Mouse (Mus musculus) limb, embryonic 11.5 days (tissue): ENCODE measurements at regions not wholly inside any gene's neighbourhood (a gene's known extent, or its start where the extent isn't known, plus 50 kb on each side); places are given as distances from the start of the nearest gene placed in this dataset.

Experiments
- ATAC-seq: fragments of 200-750 bp; cut with Nextera tagmentation; 2 replicates; pipeline ENCODE4 v1.8.0; 2017; ENCODE audit warnings: low read depth; ENCODE audit not compliant: insufficient number of reproducible peaks, low FRiP score, low TSS enrichment
- DNase-seq: peaks from one replicate; pipeline ENCODE4 v3.0.0-alpha.2; 2015; ENCODE audit warnings: low spot score
- H3K27ac ChIP-seq: fragments of 300-500 bp; sonication (generic); replicated peaks from 2 replicates; pipeline ENCODE4 v1.5.1; 2014; ENCODE audit warnings: low read depth, mild to moderate bottlenecking, low read length
- H3K27me3 ChIP-seq: fragments of 300-500 bp; sonication (generic); 2 replicates; pipeline ENCODE4 v1.6.1; 2014; ENCODE audit warnings: mild to moderate bottlenecking, low read length, mixed read lengths; ENCODE audit not compliant: control insufficient read depth, insufficient read depth
- H3K36me3 ChIP-seq: fragments of 300-500 bp; sonication (generic); 2 replicates; pipeline ENCODE4 v1.6.1; 2014; ENCODE audit warnings: mild to moderate bottlenecking, low read length, moderate library complexity, mixed read lengths; ENCODE audit not compliant: control insufficient read depth, insufficient read depth
- H3K4me1 ChIP-seq: fragments of 300-500 bp; sonication (generic); 2 replicates; pipeline ENCODE4 v1.6.1; 2014; ENCODE audit warnings: low read length, mixed read lengths; ENCODE audit not compliant: control insufficient read depth, insufficient read depth
- H3K4me2 ChIP-seq: fragments of 300-500 bp; sonication (generic); 2 replicates; pipeline ENCODE4 v1.6.1; 2014; ENCODE audit warnings: low read depth, mild to moderate bottlenecking, moderate library complexity; ENCODE audit not compliant: severe bottlenecking
- H3K4me3 ChIP-seq: fragments of 300-500 bp; sonication (generic); 2 replicates; pipeline ENCODE4 v1.5.1; 2014; ENCODE audit warnings: low read depth, low read length
- H3K9ac ChIP-seq: fragments of 300-500 bp; sonication (generic); 2 replicates; pipeline ENCODE4 v1.6.1; 2014; ENCODE audit warnings: mild to moderate bottlenecking, low read length
- H3K9me3 ChIP-seq: fragments of 300-500 bp; sonication (generic); 2 replicates; pipeline ENCODE4 v1.6.1; 2016; ENCODE audit warnings: low read length; ENCODE audit not compliant: control insufficient read depth
- WGBS: fragments of 180-500 bp; shearing (Covaris S2); extraction: QIAGEN DNeasy Blood & Tissue Kit; methylation state at CpG from one replicate; pipeline ENCODE4 v1.1.7; 2014; 5-methylcytosine and 5-hydroxymethylcytosine counted together

DNA sequence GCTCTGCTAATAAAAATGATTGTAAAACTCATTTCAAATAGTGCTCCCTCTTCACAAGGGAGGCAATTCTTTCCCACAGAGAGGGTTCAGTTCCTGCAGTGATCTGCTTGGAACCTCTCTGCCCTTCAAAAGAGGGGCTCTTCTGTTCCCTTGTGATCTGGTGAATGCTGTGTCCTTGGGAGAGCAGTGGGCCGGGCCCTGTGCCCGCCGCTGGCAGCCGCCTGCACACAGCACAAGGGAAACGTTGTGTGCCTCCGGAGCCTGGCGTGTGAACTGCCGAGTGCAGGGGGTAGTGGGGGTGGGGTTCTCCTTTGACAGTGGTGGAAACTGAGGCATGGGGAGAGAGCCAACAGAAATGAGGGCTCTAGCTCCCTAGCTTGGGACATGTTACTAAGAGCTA, 54.4 kb upstream of the Csrp1 start:
- Histone ChIP-seq H3K36me3 (no peaks in the 10 kb centered on the region), H3K9ac (no peak overlapping the region), H3K4me3 (no peak overlapping the region), H3K4me1 (peaks cover 22% of the 10 kb centered on the region), H3K27me3 (no peaks in the 10 kb centered on the region), H3K4me2 (no peak overlapping the region), H3K27ac (no peak overlapping the region), H3K9me3 (no peaks in the 10 kb centered on the region)
- WGBS = 65% methylated on average over 8 of the region's 8 CpGs
- ATAC-seq = no peak
- no peak for DNase-seq

DNA sequence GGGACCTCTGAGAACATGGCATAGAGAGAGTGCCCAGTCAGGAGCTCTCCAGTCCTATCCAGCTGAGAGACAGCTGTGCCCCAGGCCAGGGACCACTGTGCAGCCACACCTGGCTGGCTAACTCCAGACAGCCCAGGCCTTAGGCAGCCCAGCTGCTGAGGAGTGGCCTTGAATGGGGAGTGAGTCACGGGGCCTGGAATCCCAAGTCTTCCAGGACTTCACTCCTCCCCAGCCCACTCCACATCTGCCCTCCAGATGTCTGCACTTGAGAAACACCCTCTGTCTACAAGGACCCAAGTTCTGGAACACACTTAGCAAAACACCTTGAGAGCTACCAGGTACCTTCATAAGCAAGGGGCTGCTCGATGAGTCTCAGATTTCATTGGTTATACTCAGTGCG, 51.5 kb upstream of the Csrp1 start:
- Histone ChIP-seq H3K27ac (no peak overlapping the region), H3K27me3 (no peaks in the 10 kb centered on the region), H3K4me1 (peaks cover 20% of the 10 kb centered on the region), H3K9me3 (no peaks in the 10 kb centered on the region), H3K36me3 (no peaks in the 10 kb centered on the region), H3K4me2 (no peak overlapping the region), H3K4me3 (no peak overlapping the region), H3K9ac (no peak overlapping the region)
- peak; percentile 86 for DNase-seq
- ATAC-seq = peak; percentile 86
- 35% methylated on average over 3 of the region's 3 CpGs for WGBS

DNA sequence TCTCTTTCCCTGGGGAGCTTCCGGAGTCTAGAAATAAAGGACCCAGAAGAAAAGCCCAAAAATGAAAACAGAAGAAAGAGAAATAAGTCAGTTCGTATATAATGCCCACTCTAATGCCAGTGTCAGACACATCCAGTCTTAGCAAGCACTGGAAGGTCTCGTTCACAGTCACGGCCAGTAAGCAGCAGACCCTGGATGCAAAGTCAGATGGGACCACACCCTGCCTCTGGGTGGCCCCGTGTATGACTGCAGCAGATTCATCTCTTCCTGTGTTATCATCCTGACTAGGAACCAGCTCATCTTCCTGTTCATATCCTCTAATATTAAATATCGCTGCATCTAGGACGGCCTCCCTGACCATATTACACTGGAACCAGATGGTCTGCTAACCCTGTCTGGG, 50.9 kb upstream of the Csrp1 start:
- Histone ChIP-seq H3K27me3 (no peaks in the 10 kb centered on the region), H3K4me3 (no peak overlapping the region), H3K4me1 (peaks cover 20% of the 10 kb centered on the region), H3K36me3 (no peaks in the 10 kb centered on the region), H3K27ac (no peak overlapping the region), H3K4me2 (no peak overlapping the region), H3K9ac (no peak overlapping the region), H3K9me3 (no peaks in the 10 kb centered on the region)
- ATAC-seq (no peak), DNase-seq (no peak)
- 86% methylated on average over 7 of the region's 7 CpGs for WGBS

DNA sequence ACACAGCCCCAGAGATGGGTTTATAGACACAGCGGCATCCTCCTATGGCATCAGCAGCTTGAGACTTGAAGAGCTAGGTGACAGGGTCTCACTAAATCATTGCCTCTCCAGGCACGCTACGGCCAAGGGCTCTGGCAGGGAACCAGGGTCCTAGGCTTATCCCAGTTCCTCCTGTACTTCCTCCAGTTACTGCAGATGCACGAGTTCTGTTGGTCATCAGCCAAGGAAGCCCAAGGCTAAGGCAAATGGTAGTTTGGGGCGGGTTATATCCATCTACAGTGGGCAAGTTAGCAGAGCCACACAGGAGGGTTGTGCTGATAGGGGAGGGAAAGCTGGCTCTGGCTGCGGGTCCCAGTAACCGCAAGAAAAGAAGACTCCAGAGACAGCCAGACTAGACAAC, 50.1 kb upstream of the Csrp1 start:
- Histone ChIP-seq H3K36me3 (no peaks in the 10 kb centered on the region), H3K4me3 (no peak overlapping the region), H3K9ac (no peak overlapping the region), H3K4me1 (peaks cover 20% of the 10 kb centered on the region), H3K27ac (no peak overlapping the region), H3K4me2 (no peak overlapping the region), H3K9me3 (no peaks in the 10 kb centered on the region), H3K27me3 (no peaks in the 10 kb centered on the region)
- ATAC-seq (no peak), DNase-seq (no peak)
- whole genome bisulfite sequencing = 62% methylated on average over 7 of the region's 7 CpGs
